Mouse (Mus musculus): ENCODE measurements around the gene Mprip.
"Not testable (repeated sequence)": the region's sequence is repeated elsewhere in the genome, so short reads cannot be mapped to it uniquely, and the experiment has no call there.

Gene Mprip

GRCm38 (mm10) chr11:59715424-59715840 is 54.3 kb downstream of the Mprip start:
- DNase-seq (ENCODE audit: low read depth, low spot score), result no peak

- no peak for DNase-seq (ENCODE audit: low read depth, low spot score)
Observed at GRCm38 (mm10) chr11:59717801-59718291, 56.7 kb downstream of the Mprip start.

GRCm38 (mm10) chr11:59719185-59719584 is 58.1 kb downstream of the Mprip start:
- no peak for DNase-seq (ENCODE audit: low read depth, low spot score)

- DNase-seq (ENCODE audit: low read depth, low spot score), result no peak
Observed at GRCm38 (mm10) chr11:59721385-59721784, 60.3 kb downstream of the Mprip start.

- no peak for DNase-seq (ENCODE audit: low read depth, low spot score)
Observed at GRCm38 (mm10) chr11:59727204-59727603, 66.1 kb downstream of the Mprip start.

GRCm38 (mm10) chr11:59731821-59732220 is 70.7 kb downstream of the Mprip start:
- DNase-seq (ENCODE audit: low read depth, low spot score), result no peak

GRCm38 (mm10) chr11:59732407-59733066 is 71.4 kb downstream of the Mprip start:
- no peak for DNase-seq (ENCODE audit: low read depth, low spot score)

- not testable (repeated sequence) for DNase-seq (ENCODE audit: low read depth, low spot score)
Observed at GRCm38 (mm10) chr11:59733600-59733999, 72.5 kb downstream of the Mprip start.

GRCm38 (mm10) chr11:59734335-59734734 is 73.2 kb downstream of the Mprip start:
- no peak for DNase-seq (ENCODE audit: low read depth, low spot score)

GRCm38 (mm10) chr11:59735938-59736337 is 74.8 kb downstream of the Mprip start:
- not testable (repeated sequence) for DNase-seq (ENCODE audit: low read depth, low spot score)

- DNase-seq (ENCODE audit: low read depth, low spot score), result no peak
Observed at GRCm38 (mm10) chr11:59737250-59737649, 76.1 kb downstream of the Mprip start.

GRCm38 (mm10) chr11:59739996-59740395 is 78.9 kb downstream of the Mprip start:
- no peak for DNase-seq (ENCODE audit: low read depth, low spot score)

GRCm38 (mm10) chr11:59741915-59742314 is 80.8 kb downstream of the Mprip start:
- DNase-seq (ENCODE audit: low read depth, low spot score), result no peak

GRCm38 (mm10) chr11:59743307-59743706 is 82.2 kb downstream of the Mprip start:
- no peak for DNase-seq (ENCODE audit: low read depth, low spot score)

- DNase-seq (ENCODE audit: low read depth, low spot score), result no peak
Observed at GRCm38 (mm10) chr11:59743712-59744111, 82.6 kb downstream of the Mprip start.

GRCm38 (mm10) chr11:59744374-59744773 is 83.3 kb downstream of the Mprip start:
- DNase-seq (ENCODE audit: low read depth, low spot score), result no peak

GRCm38 (mm10) chr11:59745851-59746250 is 84.7 kb downstream of the Mprip start:
- no peak for DNase-seq (ENCODE audit: low read depth, low spot score)

GRCm38 (mm10) chr11:59746614-59747013 is 85.5 kb downstream of the Mprip start:
- DNase-seq (ENCODE audit: low read depth, low spot score), result peak; percentile 23

- no peak for DNase-seq (ENCODE audit: low read depth, low spot score)
Observed at GRCm38 (mm10) chr11:59749050-59749449, 87.9 kb downstream of the Mprip start.

- DNase-seq (ENCODE audit: low read depth, low spot score), result no peak
Observed at GRCm38 (mm10) chr11:59754504-59754903, 93.4 kb downstream of the Mprip start.

- DNase-seq (ENCODE audit: low read depth, low spot score), result no peak
Observed at GRCm38 (mm10) chr11:59756351-59756750, 95.2 kb downstream of the Mprip start.

GRCm38 (mm10) chr11:59758191-59758985 is 97.3 kb downstream of the Mprip start:
- no peak for DNase-seq (ENCODE audit: low read depth, low spot score)

- DNase-seq (ENCODE audit: low read depth, low spot score), result peak; percentile 1
Observed at GRCm38 (mm10) chr11:59759178-59759577, 98.1 kb downstream of the Mprip start.

All from retina, postnatal 7 days (tissue).